Mouse (Mus musculus): ENCODE results near the gene Adora2a.
"Not testable (repeated sequence)": the region's sequence is repeated elsewhere in the genome, so short reads cannot be mapped to it uniquely, and the experiment has no call there.

The Adora2a gene

GRCm38 (mm10) chr10:75350564-75350963 lies 33.9 kb downstream of the Adora2a start:
- no peak for DNase-seq

GRCm38 (mm10) chr10:75352541-75352940 lies 35.9 kb downstream of the Adora2a start:
- DNase-seq: no peak

GRCm38 (mm10) chr10:75353838-75354241 lies 37.2 kb downstream of the Adora2a start:
- DNase-seq: not testable (repeated sequence)

GRCm38 (mm10) chr10:75355341-75355740 lies 38.7 kb downstream of the Adora2a start:
- DNase-seq: no peak

GRCm38 (mm10) chr10:75364214-75364690 lies 47.6 kb downstream of the Adora2a start:
- peak; percentile 33 for DNase-seq

GRCm38 (mm10) chr10:75364796-75365195 lies 48.1 kb downstream of the Adora2a start:
- DNase-seq: no peak

GRCm38 (mm10) chr10:75365231-75365633 lies 48.6 kb downstream of the Adora2a start:
- no peak for DNase-seq

GRCm38 (mm10) chr10:75373655-75374351 lies 57.1 kb downstream of the Adora2a start:
- not testable (repeated sequence) for DNase-seq

- DNase-seq: no peak
Measured at GRCm38 (mm10) chr10:75378688-75379087, 62.0 kb downstream of the Adora2a start.

All from lung, postnatal 14 days (tissue).